Mouse (Mus musculus) lung, adult 2 months (tissue): ENCODE results near the gene Atg7. TPM values are rescaled to one million over a fixed set of nuclear protein-coding genes. Genes with fewer than 3 reads are reported as not detected.
A peak's percentile ranks its signal among the peaks of the same experiment; 100 is the strongest.

Source experiments
- DNase-seq: peaks from one replicate; pipeline ENCODE4 v3.0.0; 2022
- H3K4me1 ChIP-seq: fragments of 200-500 bp; 2 replicates; pipeline ENCODE4 v1.6.1; 2011; ENCODE audit warnings: low read length; ENCODE audit not compliant: control insufficient read depth, insufficient read depth
- H3K4me3 ChIP-seq: fragments of 200-500 bp; replicated peaks from 2 replicates; pipeline ENCODE3; 2011; ENCODE audit warnings: low read depth, mild to moderate bottlenecking, control low read depth, low read length; ENCODE audit errors: extremely low read depth
- CTCF ChIP-seq: fragments of 200-500 bp; IDR thresholded peaks from 2 replicates; pipeline ENCODE4 v1.5.1; 2011; ENCODE audit warnings: mild to moderate bottlenecking, low read length, control low read depth; ENCODE audit not compliant: insufficient read depth
- POLR2A ChIP-seq: fragments of 200-500 bp; IDR thresholded peaks from 2 replicates; pipeline ENCODE4 v1.6.1; 2011; ENCODE audit warnings: low read depth, mild to moderate bottlenecking, control low read depth, low read length, borderline replicate concordance; ENCODE audit errors: extremely low read depth
- WGBS: fragments of 180-500 bp; shearing (Covaris S2); methylation state at CpG from one replicate; pipeline ENCODE4 v1.1.7; 2018; 5-methylcytosine and 5-hydroxymethylcytosine counted together
- polyA plus RNA-seq: library from polyadenylated mRNA; depleted of rRNA; stranded (reverse); fragments of >200 nt; gene quantifications from 2 replicates; pipeline ENCODE4 v1.2.3, GENCODE M21; 2012

Atg7 gene
- polyA plus RNA-seq, 1 experiment: 28.9 TPM

DNA sequence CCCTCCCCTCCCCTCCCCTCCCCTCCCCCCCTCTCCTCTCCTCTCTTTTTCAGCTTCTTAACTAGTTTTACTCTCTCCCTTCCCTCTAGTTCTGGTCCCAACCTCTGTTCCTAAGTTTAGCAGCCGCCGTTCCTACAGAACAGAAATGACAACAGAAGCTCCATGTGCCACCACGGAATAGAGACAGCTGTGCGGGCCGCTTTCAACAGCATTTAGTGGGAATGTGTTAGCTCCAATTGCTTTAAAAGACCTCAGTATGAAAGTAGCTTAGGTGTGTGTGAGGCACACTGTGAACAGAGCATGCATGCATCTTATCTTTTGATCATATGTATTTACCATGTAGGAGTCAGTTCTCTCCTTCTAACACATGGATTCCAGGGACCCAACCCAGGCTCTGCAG is 79.1 kb downstream of the Atg7 start:
- TF ChIP-seq CTCF: no peak
- no peak for TF ChIP-seq POLR2A
- WGBS: 89% methylated on average over 5 of the region's 5 CpGs
- no peaks in the 10 kb centered on the region for H3K4me1 ChIP-seq

DNA sequence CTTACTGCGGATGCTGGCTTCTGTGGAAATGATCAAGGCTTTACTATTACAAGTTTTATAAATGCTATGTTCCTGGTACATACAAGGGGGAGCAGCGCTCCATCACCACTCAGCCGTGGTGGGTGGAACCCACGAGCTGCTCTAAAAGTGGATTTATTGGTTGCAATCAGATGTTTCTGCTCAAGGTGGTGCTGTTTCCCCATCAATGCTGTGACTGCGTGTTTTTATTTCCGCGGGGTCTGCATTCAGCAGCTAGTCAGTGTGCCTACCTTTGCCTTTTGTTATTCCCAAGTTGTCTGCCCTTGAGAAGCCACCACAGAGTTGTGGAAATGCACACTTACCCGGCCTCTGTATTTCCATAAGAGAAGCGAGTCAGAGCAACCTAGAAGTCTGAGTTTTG is 81.0 kb downstream of the Atg7 start:
- TF ChIP-seq CTCF: peak; percentile 50; the same call in 1 of the 2 replicates
- no peak for TF ChIP-seq POLR2A
- DNase-seq: peak; percentile 38
- Histone ChIP-seq H3K4me1 (no peaks in the 10 kb centered on the region), H3K4me3 (no peak overlapping the region)
- 19% methylated on average over 9 of the region's 9 CpGs for WGBS

More for the DNA sequence above, 79.1 kb downstream of the Atg7 start:
- DNase-seq: no peak
- H3K4me3 ChIP-seq: no peak overlapping the region

DNA sequence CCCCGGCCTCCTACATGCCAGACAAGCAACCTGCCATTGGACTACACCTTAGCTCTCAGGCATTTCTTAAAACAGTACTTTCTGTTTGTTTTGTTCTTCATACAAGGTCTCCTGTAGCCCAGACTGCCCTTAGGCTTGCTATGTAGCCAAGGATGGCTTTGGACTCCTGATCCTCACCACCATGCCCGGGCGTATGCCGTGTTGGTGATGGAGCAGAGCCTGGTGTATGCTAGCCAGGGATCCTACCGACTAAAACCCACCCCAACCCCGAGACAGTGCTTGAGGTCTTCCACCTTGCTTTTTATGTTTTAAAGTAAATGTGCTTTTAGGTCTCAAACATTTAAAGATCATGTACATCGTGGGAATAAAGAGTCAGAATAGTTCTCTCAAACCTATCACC is 81.5 kb downstream of the Atg7 start:
- no peaks in the 10 kb centered on the region for H3K4me1 ChIP-seq
- H3K4me3 ChIP-seq: no peak overlapping the region
- no peak for DNase-seq
- TF ChIP-seq POLR2A (no peak), CTCF (no peak)
- WGBS: 76% methylated on average over 7 of the region's 7 CpGs

DNA sequence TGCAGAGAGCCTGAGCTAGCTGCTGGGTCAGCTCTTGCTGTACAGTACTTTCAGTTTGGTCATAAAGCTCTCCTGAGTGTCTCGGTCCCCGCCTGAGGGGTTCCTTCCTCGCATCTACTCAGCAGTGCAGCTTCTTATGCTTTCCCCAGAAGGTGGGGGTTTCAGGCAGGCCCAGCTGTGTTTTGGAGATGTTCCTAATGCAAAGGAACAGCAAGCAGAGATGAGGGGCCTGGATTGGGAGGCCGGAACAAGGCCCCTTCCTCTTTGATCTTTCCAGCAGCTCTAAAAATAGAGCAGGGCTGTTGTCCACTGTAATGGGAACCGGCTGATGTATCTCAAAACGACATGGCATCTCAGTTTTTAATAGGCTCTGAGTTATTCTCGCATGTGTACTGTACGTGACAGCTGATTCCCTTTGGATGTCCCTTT is 82.3 kb downstream of the Atg7 start:
- H3K4me3 ChIP-seq: no peak overlapping the region
- no peak for DNase-seq
- H3K4me1 ChIP-seq: no peaks in the 10 kb centered on the region
- 67% methylated on average over 8 of the region's 8 CpGs for WGBS
- TF ChIP-seq POLR2A (no peak), CTCF (no peak)

DNA sequence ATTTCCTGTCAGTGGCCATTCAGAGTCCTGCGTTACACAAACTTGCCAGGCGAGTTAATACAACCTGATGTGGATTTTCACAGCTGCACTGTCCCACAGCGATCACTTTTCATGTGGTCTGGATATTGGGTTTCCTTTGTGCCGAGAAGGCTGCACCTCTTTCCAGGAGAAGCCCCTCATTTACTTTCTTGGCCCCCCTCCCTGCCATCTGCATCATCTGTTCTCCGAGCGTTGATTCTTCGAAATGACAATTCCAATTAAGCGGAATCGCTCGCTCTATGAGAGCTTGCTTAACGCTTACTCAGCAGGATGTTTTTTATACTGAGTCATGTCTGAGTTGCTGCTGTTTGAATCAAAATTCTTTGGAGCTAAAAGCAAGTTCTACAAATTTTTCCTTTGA is 83.8 kb downstream of the Atg7 start:
- 76% methylated on average over 11 of the region's 11 CpGs for WGBS
- no peak for DNase-seq

DNA sequence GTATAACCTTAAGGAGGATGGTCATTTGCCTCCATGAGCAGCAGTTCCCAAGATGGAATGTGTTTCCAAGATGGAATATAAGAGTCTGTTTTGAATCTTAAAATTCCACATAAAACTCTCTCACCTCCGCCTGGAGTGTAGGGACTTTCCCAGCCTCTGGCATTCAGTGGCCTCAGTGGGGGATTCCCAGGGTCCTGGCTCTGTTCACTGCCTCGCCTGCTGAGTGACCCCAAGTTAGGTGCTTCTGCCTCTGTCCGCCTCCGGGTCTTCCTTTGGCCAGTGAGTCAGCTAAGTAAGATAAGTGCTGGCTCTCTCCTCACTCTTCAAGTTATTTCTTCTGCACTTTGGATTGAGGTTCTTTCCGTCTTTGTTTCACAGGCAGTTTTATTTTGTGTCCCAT is 90.3 kb downstream of the Atg7 start:
- WGBS: 64% methylated on average over 5 of the region's 5 CpGs
- TF ChIP-seq CTCF: no peak
- no peak for TF ChIP-seq POLR2A
- DNase-seq: no peak

More for the DNA sequence above, 83.8 kb downstream of the Atg7 start:
- Histone ChIP-seq H3K4me1 (no peaks in the 10 kb centered on the region), H3K4me3 (no peak overlapping the region)
- TF ChIP-seq POLR2A: no peak
- no peak for TF ChIP-seq CTCF

DNA sequence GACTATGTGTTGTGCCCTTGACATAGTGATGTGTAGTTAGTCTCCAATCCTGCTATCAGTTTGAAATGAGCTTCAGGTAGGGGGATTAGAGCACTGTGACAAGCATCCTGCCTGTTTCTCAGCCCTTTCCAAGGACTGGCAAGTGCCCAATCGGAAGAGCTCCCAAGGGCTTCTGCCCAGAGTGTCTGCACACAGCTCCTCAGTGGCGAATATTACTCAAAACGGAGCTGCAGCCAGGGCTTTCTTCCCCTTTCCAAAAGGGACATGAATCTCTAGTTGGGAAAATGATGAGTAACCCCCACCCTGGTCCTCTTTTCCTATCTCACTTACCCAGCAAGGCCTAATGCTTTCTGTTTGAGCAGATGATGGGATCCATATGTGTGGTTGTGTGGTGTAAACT is 90.8 kb downstream of the Atg7 start:
- H3K4me3 ChIP-seq: no peak overlapping the region
- DNase-seq: no peak
- TF ChIP-seq POLR2A (no peak), CTCF (no peak)
- WGBS: 74% methylated on average over 3 of the region's 3 CpGs
- no peaks in the 10 kb centered on the region for H3K4me1 ChIP-seq

More for the DNA sequence above, 90.3 kb downstream of the Atg7 start:
- H3K4me1 ChIP-seq: no peaks in the 10 kb centered on the region
- no peak overlapping the region for H3K4me3 ChIP-seq

DNA sequence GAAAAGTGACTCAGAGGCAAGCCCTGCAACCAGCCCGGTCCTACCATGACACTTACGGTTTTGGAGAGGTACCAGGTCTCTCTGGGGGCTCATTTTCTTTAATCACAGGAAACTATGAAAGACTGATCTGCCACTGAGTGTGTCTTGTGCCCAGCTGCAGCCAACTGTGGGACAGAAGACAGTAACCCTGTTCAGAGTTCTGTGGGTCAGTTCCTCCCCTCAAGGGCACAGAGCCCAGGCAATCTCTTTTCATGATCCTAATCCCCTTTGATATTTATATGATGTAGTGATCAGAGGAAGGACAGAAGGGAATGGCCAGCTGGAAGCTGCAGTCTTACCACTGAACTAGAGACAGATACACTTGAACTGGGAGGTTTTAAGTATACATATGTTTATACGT is 92.2 kb downstream of the Atg7 start:
- no peak for TF ChIP-seq POLR2A
- TF ChIP-seq CTCF: no peak
- 85% methylated on average over 3 of the region's 3 CpGs for WGBS
- DNase-seq: no peak

DNA sequence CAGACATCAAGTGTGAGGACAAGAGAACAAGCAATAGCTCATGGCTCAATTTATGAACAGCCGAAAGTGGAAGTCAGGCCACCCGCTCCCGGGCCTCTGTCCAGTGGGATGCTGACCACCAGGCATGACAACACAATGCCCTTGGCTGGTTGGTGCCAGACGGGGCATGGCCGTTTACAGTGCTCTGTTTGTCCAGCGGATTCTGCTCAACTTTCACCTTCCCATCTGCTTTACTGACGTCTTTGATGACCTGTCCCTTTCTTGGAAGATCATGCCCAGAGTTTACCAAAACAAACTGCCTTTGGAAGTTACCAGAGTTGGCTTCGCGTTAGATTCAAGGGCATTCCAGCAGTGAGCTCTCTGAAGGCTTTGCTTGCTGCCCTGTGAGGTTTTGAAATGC is 93.5 kb downstream of the Atg7 start:
- no peak for DNase-seq
- H3K4me3 ChIP-seq: no peak overlapping the region
- TF ChIP-seq CTCF (no peak), POLR2A (no peak)
- WGBS: 92% methylated on average over 9 of the region's 9 CpGs
- no peaks in the 10 kb centered on the region for H3K4me1 ChIP-seq

More for the DNA sequence above, 92.2 kb downstream of the Atg7 start:
- no peak overlapping the region for H3K4me3 ChIP-seq
- H3K4me1 ChIP-seq: no peaks in the 10 kb centered on the region

DNA sequence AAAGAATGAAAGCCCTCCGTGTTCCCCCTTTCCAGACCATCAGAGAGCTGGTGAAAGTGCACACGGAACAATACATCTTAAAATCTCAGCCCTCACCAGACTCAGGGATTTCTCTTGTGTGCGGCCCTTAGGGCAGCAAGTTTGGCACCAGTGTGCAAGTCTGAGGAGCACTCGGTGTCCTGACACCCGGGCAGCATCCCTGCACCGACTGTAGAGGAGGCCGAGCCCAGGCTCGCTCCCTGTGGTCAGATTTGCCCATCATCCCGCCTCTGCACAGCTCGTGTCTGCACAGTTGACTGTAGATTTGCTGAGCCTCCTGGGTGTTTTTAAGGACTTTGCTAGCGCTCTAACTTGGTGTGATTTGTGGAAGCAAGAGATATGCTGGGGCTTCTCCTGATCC is 94.3 kb downstream of the Atg7 start:
- no peak overlapping the region for H3K4me3 ChIP-seq
- TF ChIP-seq CTCF (no peak), POLR2A (no peak)
- WGBS: 93% methylated on average over 11 of the region's 11 CpGs
- no peaks in the 10 kb centered on the region for H3K4me1 ChIP-seq
- no peak for DNase-seq
